Mouse (Mus musculus): ENCODE results near the gene Nkx1-2. TPM values are rescaled to one million over a fixed set of nuclear protein-coding genes. Genes with fewer than 3 reads are reported as not detected.
A peak's percentile ranks its signal among the peaks of the same experiment; 100 is the strongest.

The Nkx1-2 gene
- polyA plus RNA-seq, 1 experiment from 2014 or later, result not detected

DNA sequence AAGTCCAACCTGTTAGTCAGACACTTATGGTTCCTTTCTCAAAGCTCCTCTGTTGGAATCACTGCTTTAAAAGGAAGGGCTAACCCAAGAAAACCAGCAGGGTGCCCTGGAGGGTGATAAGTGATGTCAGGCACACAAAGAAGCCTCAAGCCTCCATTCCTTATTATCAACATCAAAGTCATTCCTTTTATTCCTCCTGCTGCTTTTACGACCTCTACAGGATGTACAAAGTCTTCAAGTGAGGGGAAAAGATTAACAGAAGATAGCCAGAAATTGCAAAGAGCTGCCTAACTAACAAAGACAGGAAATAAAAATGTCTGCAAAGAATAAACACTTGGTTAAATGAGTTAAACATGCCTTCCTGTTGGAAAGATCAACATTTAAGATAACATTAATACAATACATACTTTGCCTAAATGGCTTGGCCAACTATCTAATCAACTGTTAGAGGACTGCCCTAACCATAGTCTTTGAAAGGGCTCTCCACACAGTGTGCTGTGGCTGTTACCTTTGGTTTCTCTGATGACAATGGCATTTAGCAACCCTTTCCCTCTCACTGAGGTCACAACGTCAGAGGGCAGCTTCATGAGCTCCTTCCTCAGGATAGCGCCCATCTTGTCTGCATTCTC lies 40.2 kb downstream of the Nkx1-2 start:
- peak overlapping the region; percentile 2; the same call in 1 of the 2 replicates for H3K9ac ChIP-seq (ENCODE audit: low read depth, low read length)
- peaks cover 73% of the 10 kb centered on the region for H3K36me3 ChIP-seq (ENCODE audit: control insufficient read depth, insufficient read depth, low read length)

DNA sequence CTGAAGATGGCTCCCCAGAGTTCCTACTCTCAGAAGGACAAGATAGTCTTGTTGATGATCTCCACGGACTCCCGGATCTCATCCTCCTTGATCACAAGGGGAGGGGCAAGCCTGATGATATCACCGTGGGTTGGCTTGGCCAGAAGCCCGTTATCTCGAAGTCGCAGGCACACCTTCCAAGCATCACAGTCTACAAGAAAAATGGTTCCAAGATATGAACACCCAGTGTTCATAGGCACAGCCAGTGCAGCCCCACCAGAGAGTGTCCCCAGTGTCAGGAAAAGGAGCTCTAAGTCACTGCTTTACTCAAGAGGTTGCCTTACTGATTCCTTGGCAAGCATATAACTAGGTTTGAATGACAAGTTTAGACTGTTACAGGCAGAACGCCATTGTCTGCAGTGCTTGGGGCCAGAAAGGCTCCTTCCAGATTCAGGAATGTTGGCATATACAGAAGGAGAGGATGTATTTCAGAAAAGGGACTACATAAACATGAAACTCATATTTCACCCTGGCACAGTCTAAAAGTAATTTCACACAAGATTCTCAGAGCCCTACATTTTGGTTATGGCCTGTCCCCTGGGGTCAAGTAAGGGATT lies 41.2 kb downstream of the Nkx1-2 start:
- no peaks in the 10 kb centered on the region for H3K4me1 ChIP-seq (ENCODE audit: control insufficient read depth, insufficient read depth, low read length)
- peak overlapping the region; percentile 2; the same call in 1 of the 2 replicates for H3K9ac ChIP-seq (ENCODE audit: low read depth, low read length)
- no peak overlapping the region for H3K4me3 ChIP-seq (ENCODE audit: low read depth, low read length)
- no peaks in the 10 kb centered on the region for H3K9me3 ChIP-seq (ENCODE audit: control insufficient read depth, low read length)
- peaks cover 63% of the 10 kb centered on the region for H3K36me3 ChIP-seq (ENCODE audit: control insufficient read depth, insufficient read depth, low read length)
- no peak overlapping the region for H3K4me2 ChIP-seq (ENCODE audit: low read depth, low read length)
- DNase-seq (ENCODE audit: low spot score) (peak; percentile 43), ATAC-seq (ENCODE audit: low read depth) (no peak)
- H3K27me3 ChIP-seq (replicated peaks; ENCODE audit: control insufficient read depth, insufficient read depth, low read length), result no peaks in the 10 kb centered on the region
- 86% methylated on average over 7 of the region's 7 CpGs for WGBS
- H3K27ac ChIP-seq (replicated peaks; ENCODE audit: low read depth, low read length), result no peak overlapping the region; the same call in 1 of the 2 replicates

More for the DNA sequence above, 40.2 kb downstream of the Nkx1-2 start:
- no peak for DNase-seq (ENCODE audit: low spot score)
- Histone ChIP-seq H3K4me3 (ENCODE audit: low read depth, low read length) (no peak overlapping the region), H3K9me3 (ENCODE audit: control insufficient read depth, low read length) (no peaks in the 10 kb centered on the region), H3K27ac (replicated peaks; ENCODE audit: low read depth, low read length) (no peak overlapping the region; the same call in 1 of the 2 replicates), H3K27me3 (replicated peaks; ENCODE audit: control insufficient read depth, insufficient read depth, low read length) (no peaks in the 10 kb centered on the region), H3K4me2 (ENCODE audit: low read depth, low read length) (no peak overlapping the region), H3K4me1 (ENCODE audit: control insufficient read depth, insufficient read depth, low read length) (no peaks in the 10 kb centered on the region)
- ATAC-seq (ENCODE audit: low read depth), result no peak
- 61% methylated on average over 3 of the region's 3 CpGs for WGBS

DNA sequence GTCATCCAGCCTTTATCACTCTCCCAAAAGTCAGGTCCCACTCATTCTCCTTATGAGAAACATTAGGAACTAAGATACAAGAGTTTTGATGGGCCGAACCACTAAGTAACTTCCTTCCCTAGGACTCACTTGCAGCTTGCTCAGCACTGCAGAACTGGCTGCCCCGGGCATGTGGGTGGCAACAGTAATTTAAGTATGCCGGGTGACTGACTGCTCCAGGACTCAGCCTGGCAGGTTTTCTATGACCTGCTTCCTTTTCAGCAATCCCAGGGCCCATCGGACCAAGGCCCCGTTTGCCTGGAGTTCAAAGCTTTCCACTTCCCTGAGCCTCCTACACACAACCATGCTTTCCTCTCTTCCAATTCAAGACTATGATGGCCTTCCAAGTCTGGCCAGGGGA lies 42.9 kb downstream of the Nkx1-2 start:
- Histone ChIP-seq H3K27me3 (replicated peaks; ENCODE audit: control insufficient read depth, insufficient read depth, low read length) (no peaks in the 10 kb centered on the region), H3K9ac (ENCODE audit: low read depth, low read length) (no peak overlapping the region), H3K4me3 (ENCODE audit: low read depth, low read length) (no peak overlapping the region), H3K36me3 (ENCODE audit: control insufficient read depth, insufficient read depth, low read length) (peaks cover 47% of the 10 kb centered on the region), H3K27ac (replicated peaks; ENCODE audit: low read depth, low read length) (no peak overlapping the region), H3K4me2 (ENCODE audit: low read depth, low read length) (no peak overlapping the region), H3K4me1 (ENCODE audit: control insufficient read depth, insufficient read depth, low read length) (no peaks in the 10 kb centered on the region), H3K9me3 (ENCODE audit: control insufficient read depth, low read length) (no peaks in the 10 kb centered on the region)
- WGBS, result 77% methylated on average over 5 of the region's 5 CpGs
- ATAC-seq (ENCODE audit: low read depth), result no peak
- no peak for DNase-seq (ENCODE audit: low spot score)

DNA sequence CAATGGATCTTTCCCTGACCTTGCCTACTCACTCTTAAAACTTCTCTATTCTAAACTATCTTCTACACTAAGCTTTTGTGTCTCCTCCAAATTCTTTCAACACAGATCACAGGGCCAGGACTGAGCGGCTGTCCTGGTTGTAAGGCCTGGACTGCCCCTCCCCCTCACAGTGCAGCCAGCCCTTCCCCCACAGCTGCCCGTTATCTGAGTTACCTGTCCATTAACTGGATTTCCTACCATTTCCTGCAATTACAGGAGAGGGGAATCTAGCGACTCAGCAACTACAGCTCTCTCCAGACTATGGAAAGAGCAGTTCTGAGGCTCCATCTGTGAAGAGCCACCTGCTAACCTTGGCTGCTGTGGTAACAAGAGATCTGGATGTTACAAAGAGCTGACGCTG lies 43.5 kb downstream of the Nkx1-2 start:
- no peaks in the 10 kb centered on the region for H3K27me3 ChIP-seq (replicated peaks; ENCODE audit: control insufficient read depth, insufficient read depth, low read length)
- DNase-seq (ENCODE audit: low spot score), result no peak
- WGBS, result 43% methylated on average over 4 of the region's 4 CpGs
- no peak overlapping the region for H3K27ac ChIP-seq (replicated peaks; ENCODE audit: low read depth, low read length)
- H3K9ac ChIP-seq (ENCODE audit: low read depth, low read length), result no peak overlapping the region
- no peak overlapping the region for H3K4me2 ChIP-seq (ENCODE audit: low read depth, low read length)
- H3K4me1 ChIP-seq (ENCODE audit: control insufficient read depth, insufficient read depth, low read length), result no peaks in the 10 kb centered on the region
- ATAC-seq (ENCODE audit: low read depth), result no peak
- H3K9me3 ChIP-seq (ENCODE audit: control insufficient read depth, low read length), result no peaks in the 10 kb centered on the region
- H3K36me3 ChIP-seq (ENCODE audit: control insufficient read depth, insufficient read depth, low read length), result peaks cover 40% of the 10 kb centered on the region
- no peak overlapping the region for H3K4me3 ChIP-seq (ENCODE audit: low read depth, low read length)

DNA sequence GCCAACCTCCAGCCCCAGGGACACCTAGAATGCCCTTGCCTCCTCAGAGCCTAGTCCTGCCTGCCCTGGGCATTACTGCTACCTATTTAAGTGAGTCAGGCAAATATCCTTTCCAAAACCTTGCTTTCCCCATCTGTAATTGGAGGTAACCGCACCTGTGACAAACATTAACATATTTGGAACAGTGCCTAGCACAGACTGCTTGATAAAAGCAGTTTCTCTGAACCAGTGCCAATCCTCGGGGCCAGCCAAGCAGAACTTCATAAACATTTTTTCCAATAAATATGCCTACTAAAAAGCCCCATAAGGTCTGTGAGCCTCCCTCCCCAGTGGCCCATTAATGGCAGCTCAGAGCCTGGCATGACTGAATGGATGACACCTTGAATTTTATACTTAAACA lies 45.3 kb downstream of the Nkx1-2 start:
- peak; percentile 77 for DNase-seq (ENCODE audit: low spot score)
- H3K9ac ChIP-seq (ENCODE audit: low read depth, low read length), result no peak overlapping the region
- 48% methylated on average over 2 of the region's 2 CpGs for WGBS
- no peaks in the 10 kb centered on the region for H3K27me3 ChIP-seq (replicated peaks; ENCODE audit: control insufficient read depth, insufficient read depth, low read length)
- no peaks in the 10 kb centered on the region for H3K4me1 ChIP-seq (ENCODE audit: control insufficient read depth, insufficient read depth, low read length)
- H3K9me3 ChIP-seq (ENCODE audit: control insufficient read depth, low read length), result no peaks in the 10 kb centered on the region
- H3K36me3 ChIP-seq (ENCODE audit: control insufficient read depth, insufficient read depth, low read length), result peaks cover 24% of the 10 kb centered on the region
- H3K4me3 ChIP-seq (ENCODE audit: low read depth, low read length), result no peak overlapping the region
- no peak for ATAC-seq (ENCODE audit: low read depth)
- no peak overlapping the region for H3K4me2 ChIP-seq (ENCODE audit: low read depth, low read length)
- no peak overlapping the region for H3K27ac ChIP-seq (replicated peaks; ENCODE audit: low read depth, low read length)

DNA sequence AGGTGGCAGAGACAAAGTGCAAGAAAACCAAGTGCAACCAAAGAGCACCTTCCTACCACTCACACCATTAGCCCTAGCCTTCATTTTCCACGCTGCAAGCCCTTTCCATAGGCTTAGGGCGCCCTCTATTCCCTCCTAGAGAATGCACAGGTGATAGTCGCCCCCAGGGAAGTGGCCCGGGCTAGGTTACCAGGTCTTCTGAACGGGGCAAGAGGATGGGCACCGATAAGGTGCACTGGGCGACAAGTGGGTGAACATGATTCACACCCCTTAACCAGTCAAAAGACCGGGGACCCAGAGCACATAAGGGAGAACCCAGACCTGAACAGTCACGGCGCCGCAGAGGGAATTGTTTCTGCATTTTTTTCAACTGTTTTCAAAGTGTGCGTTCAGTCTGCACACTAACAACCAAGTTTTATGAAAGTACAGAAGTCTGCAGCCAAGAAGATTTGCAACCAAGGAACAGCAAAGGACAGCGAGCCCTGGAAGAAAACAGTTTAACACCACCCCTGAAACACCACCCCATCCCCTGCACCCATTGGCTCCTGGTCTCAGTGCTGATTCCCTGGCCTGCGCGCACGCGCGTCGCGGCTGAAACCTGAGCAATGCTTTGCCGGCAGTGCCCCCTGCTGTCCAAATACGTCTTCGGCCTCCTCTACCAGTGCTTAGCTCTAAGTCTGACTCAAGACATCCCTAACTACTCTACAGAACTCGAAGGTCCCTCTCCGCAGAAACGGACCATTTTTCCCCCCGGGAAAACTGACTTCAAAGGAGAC lies 47.9 kb downstream of the Nkx1-2 start:
- 0 out of 2 replicates have a peak, but pooled peaks cover 1% of the 10 kb centered on the region for H3K36me3 ChIP-seq (ENCODE audit: control insufficient read depth, insufficient read depth, low read length)
- under 1% methylated on average over 27 of the region's 27 CpGs for WGBS
- ATAC-seq (ENCODE audit: low read depth), result peak; percentile 95
- peak; percentile 95 for DNase-seq (ENCODE audit: low spot score)
- peak overlapping the region; percentile 52 for H3K4me3 ChIP-seq (ENCODE audit: low read depth, low read length)
- H3K9me3 ChIP-seq (ENCODE audit: control insufficient read depth, low read length), result no peaks in the 10 kb centered on the region
- H3K27ac ChIP-seq (replicated peaks; ENCODE audit: low read depth, low read length), result 0 out of 2 replicates have a peak overlapping the region, but pooled peaks have one; percentile 28
- peak overlapping the region; percentile 69 for H3K9ac ChIP-seq (ENCODE audit: low read depth, low read length)
- peak overlapping the region; percentile 87 for H3K4me2 ChIP-seq (ENCODE audit: low read depth, low read length)
- no peaks in the 10 kb centered on the region for H3K4me1 ChIP-seq (ENCODE audit: control insufficient read depth, insufficient read depth, low read length)
- no peaks in the 10 kb centered on the region for H3K27me3 ChIP-seq (replicated peaks; ENCODE audit: control insufficient read depth, insufficient read depth, low read length)

DNA sequence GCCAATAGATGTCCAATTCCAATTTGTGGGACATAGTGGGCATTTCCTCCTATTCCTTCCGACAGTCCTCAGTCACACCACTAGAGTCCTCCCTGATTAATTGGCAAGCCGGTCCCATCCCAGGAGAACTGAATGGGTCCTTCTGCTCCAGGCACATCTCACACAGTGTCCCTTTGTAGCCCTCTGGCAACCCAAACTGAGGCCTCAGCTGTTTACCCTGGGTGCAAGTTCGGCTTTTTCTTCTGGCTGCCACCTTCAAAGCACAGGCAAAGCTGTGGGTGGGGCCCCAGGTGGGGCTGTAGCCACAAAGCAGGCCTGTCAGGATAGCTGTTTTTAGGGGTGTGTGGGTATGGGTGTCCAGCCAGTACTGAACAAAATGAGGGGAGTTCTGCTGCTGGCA lies 52.3 kb downstream of the Nkx1-2 start:
- Histone ChIP-seq H3K9me3 (ENCODE audit: control insufficient read depth, low read length) (no peaks in the 10 kb centered on the region), H3K4me3 (ENCODE audit: low read depth, low read length) (no peak overlapping the region), H3K9ac (ENCODE audit: low read depth, low read length) (no peak overlapping the region), H3K4me1 (ENCODE audit: control insufficient read depth, insufficient read depth, low read length) (no peaks in the 10 kb centered on the region), H3K27me3 (replicated peaks; ENCODE audit: control insufficient read depth, insufficient read depth, low read length) (no peaks in the 10 kb centered on the region), H3K36me3 (ENCODE audit: control insufficient read depth, insufficient read depth, low read length) (no peaks in the 10 kb centered on the region), H3K4me2 (ENCODE audit: low read depth, low read length) (no peak overlapping the region), H3K27ac (replicated peaks; ENCODE audit: low read depth, low read length) (no peak overlapping the region)
- DNase-seq (ENCODE audit: low spot score) (no peak), ATAC-seq (ENCODE audit: low read depth) (no peak)
- 56% methylated on average over 3 of the region's 3 CpGs for WGBS
